Mouse (Mus musculus): ENCODE results near the gene Hes3. TPM values are rescaled to one million over a fixed set of nuclear protein-coding genes. Genes with fewer than 3 reads are reported as not detected.
A peak's percentile ranks its signal among the peaks of the same experiment; 100 is the strongest.

The Hes3 gene
- total RNA-seq, 2 experiments from 2014 or later = 0.30 to 0.32 TPM

GRCm38 (mm10) chr4:152324641-152325562 is 33.4 kb upstream of the Hes3 start:
- intact Hi-C loops (cut with DNase I) = loop anchor here (5.0 kb wide), 2 partner anchors 152 to 153 kb away; partner anchors contain the start of genes Kcnab2 and Nphp4

GRCm38 (mm10) chr4:152321464-152321863 is 30.0 kb upstream of the Hes3 start:
- no peak for TF ChIP-seq CTCF (IDR thresholded peaks at IDR 0.05)

More at GRCm38 (mm10) chr4:152324641-152325562, 33.4 kb upstream of the Hes3 start:
- peak overlapping the region; percentile 97 for H3K4me3 ChIP-seq
- TF ChIP-seq CTCF (IDR thresholded peaks at IDR 0.05) = no peak
- no peak for DNase-seq (ENCODE audit: extremely low spot score in 1 of 2, low spot score in 2 of 2)
- H3K27ac ChIP-seq = peak overlapping the region; percentile 34; the same call in 1 of the 2 replicates

DNA sequence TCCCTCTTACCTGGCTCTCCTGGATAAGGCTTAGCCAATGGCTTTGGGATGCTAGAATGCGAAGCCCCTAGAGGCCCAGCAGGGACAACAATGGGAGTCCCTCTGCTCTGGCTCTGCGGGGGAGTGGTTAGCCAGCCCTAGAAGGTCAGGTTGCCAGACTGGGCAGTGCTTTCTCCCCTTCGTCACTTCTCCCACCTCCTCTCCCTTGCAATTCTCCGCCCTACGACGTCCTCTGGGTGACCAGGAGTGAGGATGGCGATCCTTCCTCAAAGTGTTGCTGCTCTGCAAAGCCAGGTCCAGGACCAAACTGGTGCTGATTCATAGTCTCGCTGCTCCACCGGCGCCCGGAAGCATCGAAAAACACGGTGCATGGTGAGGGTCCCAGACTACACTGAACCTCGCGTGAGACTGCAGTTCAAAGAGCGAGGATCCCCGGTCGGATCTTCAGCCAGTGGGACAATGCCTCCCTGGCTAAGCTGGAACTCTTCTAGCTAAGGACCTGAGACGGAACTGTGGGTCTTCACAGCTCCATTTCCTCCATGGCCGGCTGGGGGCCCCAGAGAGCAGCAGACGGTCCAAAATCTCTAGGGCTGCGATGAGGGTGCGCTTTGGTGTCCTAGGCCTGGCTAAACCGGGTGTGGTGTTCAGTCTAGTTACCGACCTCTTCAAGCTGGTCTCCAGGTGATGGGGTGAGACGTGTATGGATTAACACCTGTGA is 27.2 kb upstream of the Hes3 start, which contains the start of gene Rnf207:
TSS of gene Rnf207 (minus strand) at position 477 of the 718 bp plus-strand sequence.
- peak; percentile 49 to 58 for DNase-seq (ENCODE audit: extremely low spot score in 1 of 2, low spot score in 2 of 2)
- H3K27ac ChIP-seq = no peak within 1 kb of the TSS
- intact Hi-C loops (cut with DNase I) = no loop called here
- peak; percentile 68 for TF ChIP-seq CTCF (IDR thresholded peaks at IDR 0.05)
- H3K4me3 ChIP-seq = peak within 1 kb of the TSS; percentile 31; the same call in 1 of the 2 replicates

More at GRCm38 (mm10) chr4:152321464-152321863, 30.0 kb upstream of the Hes3 start:
- Histone ChIP-seq H3K27ac (no peak overlapping the region), H3K4me3 (no peak overlapping the region)
- DNase-seq (ENCODE audit: extremely low spot score in 1 of 2, low spot score in 2 of 2) = no peak
- intact Hi-C loops (cut with DNase I) = no loop called here

GRCm38 (mm10) chr4:152317631-152318033 is 26.2 kb upstream of the Hes3 start:
- H3K4me3 ChIP-seq = no peak overlapping the region
- intact Hi-C loops (cut with DNase I) = no loop called here
- DNase-seq (ENCODE audit: extremely low spot score in 1 of 2, low spot score in 2 of 2) = no peak
- no peak overlapping the region for H3K27ac ChIP-seq
- no peak for TF ChIP-seq CTCF (IDR thresholded peaks at IDR 0.05)

- no peak for DNase-seq (ENCODE audit: extremely low spot score in 1 of 2, low spot score in 2 of 2)
- intact Hi-C loops (cut with DNase I) = no loop called here
- Histone ChIP-seq H3K4me3 (peak overlapping the region; percentile 48), H3K27ac (peak overlapping the region; percentile 44)
- no peak for TF ChIP-seq CTCF (IDR thresholded peaks at IDR 0.05)
Measured at GRCm38 (mm10) chr4:152315498-152316213, 24.2 kb upstream of the Hes3 start.

DNA sequence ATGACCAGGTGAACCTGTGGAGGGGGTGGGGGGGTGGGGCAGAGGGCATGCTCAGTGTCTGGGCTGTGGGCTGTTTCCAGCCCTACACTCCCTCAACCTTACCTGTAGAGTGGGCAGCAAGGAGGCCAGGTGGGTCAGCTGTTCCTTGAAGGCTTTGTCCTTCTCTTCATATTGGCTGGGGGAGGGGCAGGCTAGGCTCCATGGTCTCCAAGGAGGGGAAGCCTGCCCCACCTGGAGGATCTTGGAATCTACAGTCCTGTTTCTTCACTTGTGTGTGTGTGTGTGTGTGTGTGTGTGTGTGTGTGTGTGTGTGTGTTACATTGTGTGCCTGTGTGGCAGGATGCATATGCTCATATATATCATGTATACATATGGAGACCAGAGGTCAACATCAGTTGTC is 22.5 kb upstream of the Hes3 start:
- peak; percentile 18 for TF ChIP-seq CTCF (IDR thresholded peaks at IDR 0.05)
- no peak overlapping the region for H3K27ac ChIP-seq
- intact Hi-C loops (cut with DNase I) = no loop called here
- no peak for DNase-seq (ENCODE audit: extremely low spot score in 1 of 2, low spot score in 2 of 2)
- no peak overlapping the region for H3K4me3 ChIP-seq

GRCm38 (mm10) chr4:152313211-152313632 is 21.8 kb upstream of the Hes3 start:
- peak; percentile 43 to 50 for DNase-seq (ENCODE audit: extremely low spot score in 1 of 2, low spot score in 2 of 2)
- no peak for TF ChIP-seq CTCF (IDR thresholded peaks at IDR 0.05)
- Histone ChIP-seq H3K4me3 (peak overlapping the region; percentile 47), H3K27ac (no peak overlapping the region)
- intact Hi-C loops (cut with DNase I) = no loop called here

GRCm38 (mm10) chr4:152312186-152312585 is 20.7 kb upstream of the Hes3 start:
- no peak overlapping the region for H3K27ac ChIP-seq
- intact Hi-C loops (cut with DNase I) = no loop called here
- DNase-seq (ENCODE audit: extremely low spot score in 1 of 2, low spot score in 2 of 2) = no peak
- no peak for TF ChIP-seq CTCF (IDR thresholded peaks at IDR 0.05)
- H3K4me3 ChIP-seq = no peak overlapping the region

DNA sequence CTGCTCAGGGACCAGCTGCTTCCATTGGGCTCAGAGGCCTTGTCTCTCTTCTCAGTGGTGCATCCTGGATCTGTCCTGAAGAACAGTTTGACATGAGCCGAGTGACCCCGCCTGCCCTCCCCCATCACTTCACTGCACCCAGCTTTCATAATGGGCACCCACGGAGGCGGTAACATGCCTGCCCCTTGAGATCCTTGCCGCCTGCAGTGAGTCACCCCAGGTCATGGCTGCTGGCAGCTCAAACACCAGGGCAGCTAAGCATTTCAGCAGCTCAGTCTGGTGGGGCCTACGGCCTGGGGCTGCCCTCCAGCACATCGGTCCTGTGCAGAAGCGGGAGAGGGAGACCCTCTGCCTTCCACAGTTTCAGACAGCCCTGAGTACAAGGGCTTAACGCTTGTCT is 16.1 kb upstream of the Hes3 start:
- TF ChIP-seq CTCF (IDR thresholded peaks at IDR 0.05) = no peak
- H3K4me3 ChIP-seq = no peak overlapping the region
- intact Hi-C loops (cut with DNase I) = no loop called here
- no peak for DNase-seq (ENCODE audit: extremely low spot score in 1 of 2, low spot score in 2 of 2)
- H3K27ac ChIP-seq = no peak overlapping the region

- Histone ChIP-seq H3K27ac (no peak overlapping the region), H3K4me3 (no peak overlapping the region)
- DNase-seq (ENCODE audit: extremely low spot score in 1 of 2, low spot score in 2 of 2) = no peak
- intact Hi-C loops (cut with DNase I) = no loop called here
- no peak for TF ChIP-seq CTCF (IDR thresholded peaks at IDR 0.05)
Measured at GRCm38 (mm10) chr4:152305991-152306390, 14.5 kb upstream of the Hes3 start.

DNA sequence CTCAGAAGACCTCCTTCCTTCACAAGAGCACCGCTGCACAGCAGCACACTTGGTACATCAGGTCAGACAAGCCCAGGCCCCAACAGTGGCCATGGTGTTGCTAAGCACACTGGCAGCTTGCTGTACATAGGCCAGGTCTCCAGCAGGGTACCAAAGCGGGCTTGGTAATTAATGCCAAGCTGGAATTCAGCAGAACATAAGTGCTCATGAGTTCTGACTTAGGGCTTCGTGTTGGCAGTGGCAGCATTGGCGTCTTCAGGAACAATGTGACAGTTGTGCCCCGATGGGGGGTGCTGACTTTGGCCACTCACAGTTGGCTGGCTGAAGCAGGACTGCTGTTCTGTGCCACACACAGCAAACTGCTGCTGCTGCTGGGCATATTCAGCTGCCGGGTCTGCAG is 13.2 kb upstream of the Hes3 start:
- Histone ChIP-seq H3K27ac (no peak overlapping the region), H3K4me3 (no peak overlapping the region)
- DNase-seq (ENCODE audit: extremely low spot score in 1 of 2, low spot score in 2 of 2) = no peak
- no peak for TF ChIP-seq CTCF (IDR thresholded peaks at IDR 0.05)
- intact Hi-C loops (cut with DNase I) = no loop called here

All from left cerebral cortex, adult 2 months (tissue).